Mouse (Mus musculus): ENCODE results near the gene Dyrk1a.

GRCm38 (mm10) chr16:94523594-94524377 lies 46.0 kb upstream of the Dyrk1a start:
- TF ChIP-seq CTCF (IDR thresholded peaks at IDR 0.05; ENCODE audit: low read depth, low read length): no peak
- TF ChIP-seq POLR2A (IDR thresholded peaks at IDR 0.05; ENCODE audit: insufficient read depth, low read length): no peak

All from ES-Bruce4 (cell line).